Mouse (Mus musculus): Measurements from ENCODE around the gene Frg2f1.
A peak's percentile ranks its signal among the peaks of the same experiment; 100 is the strongest.
"Not testable (repeated sequence)": the region's sequence is repeated elsewhere in the genome, so short reads cannot be mapped to it uniquely, and the experiment has no call there.

Frg2f1 gene

GRCm38 (mm10) chr4:119539031-119539824 lies at the start of gene Frg2f1:
Frg2f1 (minus strand) TSS chr4:119539529.
- DNase-seq (ENCODE audit: low read depth, low spot score) = peak; percentile 97

- peak; percentile 8 for DNase-seq (ENCODE audit: low read depth, low spot score)
Measured at GRCm38 (mm10) chr4:119588037-119588436, 48.7 kb upstream of the Frg2f1 start.

GRCm38 (mm10) chr4:119575459-119575858 lies 36.1 kb upstream of the Frg2f1 start:
- no peak for DNase-seq (ENCODE audit: low read depth, low spot score)

- no peak for DNase-seq (ENCODE audit: low read depth, low spot score)
Measured at GRCm38 (mm10) chr4:119574504-119574903, 35.2 kb upstream of the Frg2f1 start.

- DNase-seq (ENCODE audit: low read depth, low spot score) = no peak
Measured at GRCm38 (mm10) chr4:119572682-119573081, 33.4 kb upstream of the Frg2f1 start.

- DNase-seq (ENCODE audit: low read depth, low spot score) = no peak
Measured at GRCm38 (mm10) chr4:119566322-119566835, 27.1 kb upstream of the Frg2f1 start.

- DNase-seq (ENCODE audit: low read depth, low spot score) = no peak
Measured at GRCm38 (mm10) chr4:119563136-119563535, 23.8 kb upstream of the Frg2f1 start.

GRCm38 (mm10) chr4:119555466-119555865 lies 16.1 kb upstream of the Frg2f1 start:
- DNase-seq (ENCODE audit: low read depth, low spot score) = no peak

- DNase-seq (ENCODE audit: low read depth, low spot score) = no peak
Measured at GRCm38 (mm10) chr4:119550864-119551263, 11.5 kb upstream of the Frg2f1 start.

- no peak for DNase-seq (ENCODE audit: low read depth, low spot score)
Measured at GRCm38 (mm10) chr4:119540533-119540890, 1.2 kb upstream of the Frg2f1 start.

- peak; percentile 79 for DNase-seq (ENCODE audit: low read depth, low spot score)
Measured at GRCm38 (mm10) chr4:119539836-119540532, 655 bp upstream of the Frg2f1 start.

GRCm38 (mm10) chr4:119537436-119537835 lies 1.9 kb downstream of the Frg2f1 start:
- no peak for DNase-seq (ENCODE audit: low read depth, low spot score)

GRCm38 (mm10) chr4:119536615-119537014 lies 2.7 kb downstream of the Frg2f1 start, which contains the start of gene Foxj3:
Foxj3 (plus strand) TSS chr4:119537004.
- DNase-seq (ENCODE audit: low read depth, low spot score) = not testable (repeated sequence)

- no peak for DNase-seq (ENCODE audit: low read depth, low spot score)
Measured at GRCm38 (mm10) chr4:119535103-119535502, 4.2 kb downstream of the Frg2f1 start.

GRCm38 (mm10) chr4:119531813-119532212 lies 7.5 kb downstream of the Frg2f1 start:
- DNase-seq (ENCODE audit: low read depth, low spot score) = peak; percentile 65

- no peak for DNase-seq (ENCODE audit: low read depth, low spot score)
Measured at GRCm38 (mm10) chr4:119526329-119526845, 12.9 kb downstream of the Frg2f1 start.

GRCm38 (mm10) chr4:119524466-119524865 lies 14.9 kb downstream of the Frg2f1 start:
- no peak for DNase-seq (ENCODE audit: low read depth, low spot score)

GRCm38 (mm10) chr4:119524010-119524409 lies 15.3 kb downstream of the Frg2f1 start:
- DNase-seq (ENCODE audit: low read depth, low spot score) = no peak

GRCm38 (mm10) chr4:119523575-119523974 lies 15.8 kb downstream of the Frg2f1 start:
- DNase-seq (ENCODE audit: low read depth, low spot score) = no peak

GRCm38 (mm10) chr4:119512731-119513141 lies 26.6 kb downstream of the Frg2f1 start:
- no peak for DNase-seq (ENCODE audit: low read depth, low spot score)

- DNase-seq (ENCODE audit: low read depth, low spot score) = peak; percentile 13
Measured at GRCm38 (mm10) chr4:119511591-119511990, 27.7 kb downstream of the Frg2f1 start.

- DNase-seq (ENCODE audit: low read depth, low spot score) = no peak
Measured at GRCm38 (mm10) chr4:119498319-119498848, 40.9 kb downstream of the Frg2f1 start.

Data from CD4-positive, CD25-positive, alpha-beta regulatory T cell, adult 2 months (primary cell).